Mouse (Mus musculus) 3134 (cell line): Measurements from ENCODE around the gene Tprgl.

ENCODE experiments used
- DNase-seq: peaks from one replicate; pipeline ENCODE4 v3.0.0-alpha.2; 2011; ENCODE audit warnings: low spot score; ENCODE audit not compliant: insufficient read length; ENCODE audit errors: extremely low read depth

Gene Tprgl

GRCm38 (mm10) chr4:154122374-154122773, 38.1 kb downstream of the Tprgl start:
- no peak for DNase-seq

- no peak for DNase-seq
Measured at GRCm38 (mm10) chr4:154121800-154122199, 38.7 kb downstream of the Tprgl start.

DNA sequence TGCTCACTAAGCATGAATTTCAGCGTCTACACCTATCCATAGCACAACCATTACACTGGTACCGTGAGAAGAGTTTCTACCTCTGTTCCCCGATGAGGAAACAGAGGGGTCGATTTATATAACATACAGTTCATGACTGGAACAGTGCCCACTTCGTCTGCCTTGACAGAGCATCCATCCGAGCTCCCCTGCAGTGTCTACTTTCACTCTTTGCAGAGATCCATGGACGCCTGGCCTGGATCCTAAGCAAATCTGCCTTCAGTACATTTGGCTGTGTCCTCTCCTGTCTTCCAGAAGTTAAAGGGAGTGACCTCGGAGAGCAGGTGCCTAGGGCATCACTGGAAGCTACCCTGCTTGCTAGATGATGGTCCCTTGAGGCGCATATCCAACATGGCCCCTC, 41.3 kb downstream of the Tprgl start:
- no peak for DNase-seq

DNA sequence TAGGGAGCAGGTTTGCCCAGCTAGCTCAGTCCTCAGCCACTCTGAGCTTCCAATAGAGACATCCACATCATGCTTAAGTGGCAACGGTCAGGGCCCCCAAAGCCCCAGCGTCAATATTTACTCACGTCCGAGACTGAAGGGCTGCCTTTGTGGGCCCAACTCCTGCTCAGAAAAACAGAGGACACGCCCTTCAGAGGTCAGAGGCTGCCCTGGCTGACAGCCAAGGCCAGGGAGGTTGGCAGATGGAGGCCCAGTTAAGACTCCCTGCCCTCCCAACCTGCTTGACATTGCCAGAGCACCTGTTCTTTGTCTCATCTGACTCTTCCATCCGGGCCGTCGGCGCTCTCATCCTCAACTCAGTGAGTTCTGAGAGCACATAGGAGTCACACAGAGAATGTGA, 41.7 kb downstream of the Tprgl start:
- DNase-seq = no peak

DNA sequence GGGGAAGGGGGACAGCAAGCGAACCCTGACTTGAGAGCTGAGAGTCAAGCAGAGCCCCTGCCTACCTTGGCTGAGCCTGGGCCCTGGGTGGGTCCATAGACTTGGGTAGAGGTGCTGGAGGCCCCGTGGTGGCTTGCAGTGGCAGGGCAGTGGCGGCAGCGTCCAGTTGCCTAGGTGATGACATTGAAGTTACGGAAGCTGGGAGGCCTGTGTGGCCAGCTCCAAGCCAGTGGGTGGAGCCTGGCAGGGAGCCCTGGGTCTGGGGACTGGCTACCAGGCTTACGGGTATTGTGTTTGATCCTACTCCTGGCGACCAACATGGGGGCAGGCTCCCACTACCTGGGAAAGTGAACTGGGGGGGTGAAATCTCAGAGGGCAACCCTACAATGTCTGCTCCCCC, 44.0 kb downstream of the Tprgl start:
- no peak for DNase-seq

GRCm38 (mm10) chr4:154109850-154110243, 50.6 kb downstream of the Tprgl start:
- no peak for DNase-seq

GRCm38 (mm10) chr4:154109216-154109849, 51.1 kb downstream of the Tprgl start:
- no peak for DNase-seq
